Mouse (Mus musculus) brain, embryonic 14.5 days (tissue): ENCODE data around the gene Cdhr5.

Experiments
- CTCF ChIP-seq: fragments of 200-500 bp; IDR thresholded peaks from 2 replicates; pipeline ENCODE4 v1.5.1; 2012; ENCODE audit warnings: inconsistent platforms, mild to moderate bottlenecking, moderate library complexity, borderline replicate concordance; ENCODE audit not compliant: insufficient read depth, insufficient read length; ENCODE audit errors: extremely low read depth
- POLR2A ChIP-seq: fragments of 200-500 bp; IDR thresholded peaks from 2 replicates; pipeline ENCODE4 v1.6.1; 2012; ENCODE audit warnings: mild to moderate bottlenecking, inconsistent platforms, borderline replicate concordance; ENCODE audit not compliant: poor library complexity, insufficient read depth, insufficient read length, severe bottlenecking; ENCODE audit errors: extremely low read depth

DNA sequence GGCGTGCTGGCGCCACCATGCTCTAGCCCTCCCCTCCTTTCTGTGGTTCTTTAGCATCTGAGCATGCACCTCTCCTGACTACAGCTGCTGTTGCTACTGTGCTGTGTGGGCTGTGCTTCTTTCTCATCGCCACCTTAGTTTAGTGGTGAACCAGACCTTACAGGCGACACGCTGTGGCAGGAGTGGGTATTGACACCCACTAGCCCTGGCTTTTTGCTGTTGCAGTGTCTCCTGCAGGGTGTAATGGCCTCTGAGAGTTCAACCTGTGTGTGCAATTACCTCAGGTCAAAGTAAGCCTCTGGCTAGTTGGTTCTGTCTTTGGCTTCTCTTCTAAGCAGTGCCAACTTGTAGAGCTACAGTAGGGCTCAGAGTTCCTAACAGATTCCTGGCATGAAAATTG is 39.4 kb upstream of the Cdhr5 start:
- TF ChIP-seq CTCF: peak; percentile 41; the same call in 1 of the 2 replicates
- no peak for TF ChIP-seq POLR2A
